Mouse (Mus musculus) embryonic fibroblast, embryonic 13.5 days (primary cell): ENCODE measurements around the gene Mtfr2.

Experiments
- CTCF ChIP-seq: IDR thresholded peaks from 2 replicates; pipeline ENCODE4 v1.5.1; 2011; ENCODE audit warnings: mild to moderate bottlenecking, control low read depth, low read length, moderate library complexity, borderline replicate concordance; ENCODE audit not compliant: insufficient read depth
- POLR2A ChIP-seq: IDR thresholded peaks from 2 replicates; pipeline ENCODE4 v1.6.1; 2011; ENCODE audit warnings: low read depth, mild to moderate bottlenecking, control low read depth, low read length, moderate library complexity

DNA sequence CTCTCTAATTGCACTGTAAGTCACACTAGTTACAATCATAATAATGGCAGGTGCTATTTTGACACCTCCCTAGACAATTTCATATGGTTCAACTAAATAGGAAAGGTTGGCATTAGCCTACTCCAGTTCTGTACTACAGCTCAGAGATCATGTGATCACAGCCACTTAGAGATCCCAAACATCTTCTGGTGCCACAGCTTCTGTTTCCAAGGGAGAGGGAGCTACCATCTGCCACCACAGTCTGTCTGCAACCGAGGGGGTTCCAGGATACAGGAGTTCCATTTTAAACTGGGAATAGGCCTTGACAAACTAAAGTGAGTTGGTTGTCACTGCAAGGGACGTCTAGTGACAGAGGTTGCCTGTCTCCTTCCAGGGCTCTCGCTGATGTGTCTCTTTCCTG lies 33.2 kb downstream of the Mtfr2 start:
- TF ChIP-seq CTCF = no peak
- no peak for TF ChIP-seq POLR2A
